8 mouse cellular contexts compared by ENCODE assay signal in genomic region chr1:120121930-120122530, GRCm38 (mm10). TPM values are rescaled to one million over a fixed set of nuclear protein-coding genes. Genes with fewer than 3 reads are reported as not detected.
DNase-seq lines count a peak whose midpoint lies in the region; ATAC-seq and TF ChIP-seq lines count a peak whose summit lies in the region.

No protein-coding gene starts in this region.

- peak overlapping the region; percentile 72 for H3K4me3 ChIP-seq in lung, embryonic 16.5 days (ENCODE audit: low read length)
- peak overlapping the region; percentile 58 for H3K4me3 ChIP-seq in embryonic facial prominence, embryonic 15.5 days (replicated peaks)
- H3K4me3 ChIP-seq in limb, embryonic 14.5 days (replicated peaks; ENCODE audit: low read length), result peak overlapping the region; percentile 51
- peak overlapping the region; percentile 64; the same call in 1 of the 2 replicates for H3K4me3 ChIP-seq in small intestine, adult 2 months (ENCODE audit: low read depth, low read length)

- H3K4me2 ChIP-seq in lung, embryonic 16.5 days (ENCODE audit: low read depth, low read length), result peak overlapping the region; percentile 66
- peak overlapping the region; percentile 88 for H3K4me2 ChIP-seq in embryonic facial prominence, embryonic 15.5 days (replicated peaks)
- H3K4me2 ChIP-seq in limb, embryonic 14.5 days (replicated peaks; ENCODE audit: low read depth, low read length, severe bottlenecking), result peak overlapping the region; percentile 88

- H3K27me3 ChIP-seq in lung, embryonic 16.5 days (ENCODE audit: control insufficient read depth, insufficient read depth, low read depth, low read length), result no peaks in the 10 kb centered on the region
- H3K27me3 ChIP-seq in embryonic facial prominence, embryonic 15.5 days, result no peaks in the 10 kb centered on the region
- no peaks in the 10 kb centered on the region for H3K27me3 ChIP-seq in limb, embryonic 14.5 days (ENCODE audit: control insufficient read depth, insufficient read depth, low read length)
- no peaks in the 10 kb centered on the region for H3K27me3 ChIP-seq in small intestine, adult 2 months (ENCODE audit: control insufficient read depth, insufficient read depth, low read length)

- peak overlapping the region; percentile 93 for H3K27ac ChIP-seq in lung, embryonic 16.5 days (ENCODE audit: low read length)
- peak overlapping the region; percentile 96 for H3K27ac ChIP-seq in embryonic facial prominence, embryonic 15.5 days (replicated peaks)
- H3K27ac ChIP-seq in limb, embryonic 14.5 days (replicated peaks; ENCODE audit: low read depth, low read length), result peak overlapping the region; percentile 83
- H3K27ac ChIP-seq in small intestine, adult 2 months (ENCODE audit: insufficient read depth, low read depth, low read length), result peak overlapping the region; percentile 91

- ATAC-seq in lung, embryonic 16.5 days (ENCODE audit: low read depth), result no peak
- ATAC-seq in embryonic facial prominence, embryonic 15.5 days (ENCODE audit: insufficient number of reproducible peaks, low FRiP score, low TSS enrichment, low read depth), result no peak
- ATAC-seq in limb, embryonic 14.5 days (ENCODE audit: low FRiP score, low read depth), result no peak
- no peak for ATAC-seq in cerebellum, adult (ENCODE audit: insufficient number of reproducible peaks, low FRiP score, low TSS enrichment)

- H3K9me3 ChIP-seq in lung, embryonic 16.5 days (ENCODE audit: control insufficient read depth, low read length), result no peaks in the 10 kb centered on the region
- H3K9me3 ChIP-seq in embryonic facial prominence, embryonic 15.5 days (replicated peaks), result no peaks in the 10 kb centered on the region
- H3K9me3 ChIP-seq in limb, embryonic 14.5 days (ENCODE audit: control insufficient read depth, low read length), result no peaks in the 10 kb centered on the region

- no peak for TF ChIP-seq CTCF in small intestine, adult 2 months (IDR thresholded peaks at IDR 0.05; ENCODE audit: extremely low read depth, insufficient read length, insufficient replicate concordance, low read depth, low read length)

- H3K9ac ChIP-seq in lung, embryonic 16.5 days (ENCODE audit: low read length), result peak overlapping the region; percentile 64
- H3K9ac ChIP-seq in embryonic facial prominence, embryonic 15.5 days, result no peak overlapping the region
- H3K9ac ChIP-seq in limb, embryonic 14.5 days (ENCODE audit: low read depth, low read length, severe bottlenecking), result no peak overlapping the region

- 0 out of 2 replicates have a peak, but pooled peaks cover 2% of the 10 kb centered on the region for H3K36me3 ChIP-seq in lung, embryonic 16.5 days (ENCODE audit: control insufficient read depth, insufficient read depth, low read length)
- H3K36me3 ChIP-seq in embryonic facial prominence, embryonic 15.5 days, result 0 out of 2 replicates have a peak, but pooled peaks cover 2% of the 10 kb centered on the region
- H3K36me3 ChIP-seq in limb, embryonic 14.5 days (ENCODE audit: control insufficient read depth, insufficient read depth, low read length), result no peaks in the 10 kb centered on the region
- H3K36me3 ChIP-seq in small intestine, adult 2 months (ENCODE audit: control insufficient read depth, insufficient read depth, low read length), result peaks cover 20% of the 10 kb centered on the region

- 88% methylated on average over 9 of the region's 9 CpGs for WGBS in lung, embryonic 16.5 days
- WGBS in embryonic facial prominence, embryonic 15.5 days, result 87% methylated on average over 9 of the region's 9 CpGs
- WGBS in limb, embryonic 14.5 days, result 86% methylated on average over 9 of the region's 9 CpGs
- 31% methylated on average over 9 of the region's 9 CpGs for WGBS in small intestine, adult 2 months

- DNase-seq in lung, postnatal 25 days (ENCODE audit: low spot score), result no peak
- DNase-seq in limb, embryonic 14.5 days (ENCODE audit: low spot score), result no peak
- DNase-seq in ovary, adult 18-20 months (ENCODE audit: low spot score), result no peak
- DNase-seq in right cerebral cortex, postnatal 4 days, result no peak

- peaks cover 19% of the 10 kb centered on the region for H3K4me1 ChIP-seq in lung, embryonic 16.5 days (replicated peaks; ENCODE audit: control insufficient read depth, insufficient read depth, low read length)
- peaks cover 31% of the 10 kb centered on the region for H3K4me1 ChIP-seq in embryonic facial prominence, embryonic 15.5 days
- peaks cover 10% of the 10 kb centered on the region for H3K4me1 ChIP-seq in limb, embryonic 14.5 days (ENCODE audit: control insufficient read depth, insufficient read depth, low read length)
- H3K4me1 ChIP-seq in small intestine, adult 2 months (ENCODE audit: control insufficient read depth, insufficient read depth, insufficient read length, low read length), result peaks cover 38% of the 10 kb centered on the region

- no peak for TF ChIP-seq POLR2A in limb, embryonic 14.5 days (IDR thresholded peaks at IDR 0.05; ENCODE audit: borderline replicate concordance, extremely low read depth, insufficient read depth, insufficient read length)
- no peak for TF ChIP-seq POLR2A in small intestine, adult 2 months (IDR thresholded peaks at IDR 0.05; ENCODE audit: low read depth, low read length)

RNA-seq across cellular contexts. Expression of gene 3110009E18Rik, which starts 1.0 kb away (rescaled TPM):
- 18.1 and 18.7 TPM in 2 replicates for polyA plus RNA-seq in lung, embryonic 16.5 days (2015; fragmentation: Nextera tagmentation; extraction: Ambion mirVana)
- polyA plus RNA-seq in embryonic facial prominence, embryonic 15.5 days (2015; fragmentation: Nextera tagmentation; extraction: Ambion mirVana), result 17.9 and 19.1 TPM in 2 replicates
- 6.4 and 11.4 TPM in 2 replicates for polyA plus RNA-seq in limb, embryonic 14.5 days (2012; rRNA removed)
- polyA plus RNA-seq in limb, embryonic 14.5 days (2014; fragmentation: Nextera tagmentation; extraction: Ambion mirVana), result 19.8 and 20.9 TPM in 2 replicates
- not detected in 2 replicates for polyA plus RNA-seq in small intestine, adult 2 months (2012; rRNA removed)

RNA-seq across cellular contexts. Expression of gene Dbi, which starts 1.2 kb away (rescaled TPM):
- 457 and 459 TPM in 2 replicates for polyA plus RNA-seq in lung, embryonic 16.5 days (2015; fragmentation: Nextera tagmentation; extraction: Ambion mirVana)
- polyA plus RNA-seq in embryonic facial prominence, embryonic 15.5 days (2015; fragmentation: Nextera tagmentation; extraction: Ambion mirVana), result 797 and 816 TPM in 2 replicates
- polyA plus RNA-seq in limb, embryonic 14.5 days (2012; rRNA removed), result 313 and 381 TPM in 2 replicates
- 660 and 749 TPM in 2 replicates for polyA plus RNA-seq in limb, embryonic 14.5 days (2014; fragmentation: Nextera tagmentation; extraction: Ambion mirVana)
- polyA plus RNA-seq in small intestine, adult 2 months (2012; rRNA removed), result 419 and 468 TPM in 2 replicates

RNA-seq across cellular contexts. Expression of gene Tmem37, which starts 48.2 kb away (rescaled TPM):
- polyA plus RNA-seq in lung, embryonic 16.5 days (2015; fragmentation: Nextera tagmentation; extraction: Ambion mirVana), result 11.4 and 13.6 TPM in 2 replicates
- polyA plus RNA-seq in embryonic facial prominence, embryonic 15.5 days (2015; fragmentation: Nextera tagmentation; extraction: Ambion mirVana), result 9.9 and 11.4 TPM in 2 replicates
- polyA plus RNA-seq in limb, embryonic 14.5 days (2012; rRNA removed), result 6.2 and 9.7 TPM in 2 replicates
- 7.1 and 9.7 TPM in 2 replicates for polyA plus RNA-seq in limb, embryonic 14.5 days (2014; fragmentation: Nextera tagmentation; extraction: Ambion mirVana)
- polyA plus RNA-seq in small intestine, adult 2 months (2012; rRNA removed), result 121 and 171 TPM in 2 replicates
